Mouse (Mus musculus): Measurements from ENCODE around the gene Tspo.

The Tspo gene

DNA sequence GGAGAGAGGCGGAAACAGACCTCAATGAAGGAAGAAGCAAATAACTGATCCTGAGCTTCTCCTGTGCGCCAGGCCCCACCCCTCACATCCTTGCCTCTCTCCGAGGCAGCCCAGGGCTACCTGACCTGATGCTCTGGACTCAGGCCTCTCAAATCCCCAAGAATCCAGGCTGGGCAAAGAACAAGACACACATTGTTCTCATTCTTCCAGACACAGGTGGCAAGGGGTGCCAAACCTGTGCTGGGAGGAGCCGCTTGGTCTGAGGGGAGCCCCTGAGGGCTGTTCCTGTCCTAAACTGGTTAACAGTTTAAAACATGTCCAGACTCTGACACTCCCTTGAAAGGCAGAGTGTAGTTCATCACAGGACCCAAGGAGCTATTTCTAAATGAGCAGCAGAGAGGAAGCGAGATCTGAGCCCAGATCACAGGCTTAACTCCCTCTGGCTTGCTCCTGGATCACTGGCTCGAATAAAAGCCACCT lies 21.4 kb downstream of the Tspo start:
- no peak for DNase-seq

DNA sequence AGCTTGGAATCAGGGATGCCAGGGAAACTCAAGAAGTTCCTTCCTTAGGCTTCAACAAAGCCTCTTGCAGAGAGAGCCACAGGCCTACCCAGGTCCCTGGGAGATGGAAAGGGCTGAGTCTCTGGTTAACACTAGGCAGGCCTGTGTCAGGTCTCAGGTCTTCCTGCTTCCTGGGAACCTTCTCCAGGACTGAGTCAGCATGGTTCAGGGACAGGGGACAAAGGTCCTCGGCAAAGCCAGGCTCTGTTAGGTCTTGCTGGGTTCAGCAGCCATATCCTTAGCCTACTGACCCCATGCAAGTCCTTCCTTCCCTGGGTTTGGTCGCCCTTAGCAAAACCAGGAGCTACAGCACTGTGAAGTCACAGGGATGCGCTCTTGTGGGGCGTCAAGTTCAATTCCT lies 27.4 kb downstream of the Tspo start:
- no peak for DNase-seq

DNA sequence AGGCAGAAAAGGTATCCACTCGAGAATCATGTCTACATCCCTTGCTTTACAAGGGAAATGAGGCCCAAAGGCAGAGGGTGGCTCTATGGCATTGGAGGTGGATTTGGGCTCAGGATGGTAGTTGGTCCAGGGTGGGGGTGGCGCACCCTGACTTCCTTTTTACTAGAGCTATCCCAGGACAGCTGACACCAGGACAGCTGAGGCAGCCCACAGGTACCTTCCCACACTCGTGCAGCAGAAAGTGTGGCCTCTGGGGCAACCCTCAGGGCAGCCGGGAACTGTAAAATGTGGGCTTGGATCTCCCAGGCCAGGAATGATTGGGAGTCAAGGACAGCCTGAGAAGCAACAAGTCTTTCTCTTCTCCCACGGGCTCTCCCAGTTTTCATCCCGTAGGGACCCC lies 28.4 kb downstream of the Tspo start:
- no peak for DNase-seq

DNA sequence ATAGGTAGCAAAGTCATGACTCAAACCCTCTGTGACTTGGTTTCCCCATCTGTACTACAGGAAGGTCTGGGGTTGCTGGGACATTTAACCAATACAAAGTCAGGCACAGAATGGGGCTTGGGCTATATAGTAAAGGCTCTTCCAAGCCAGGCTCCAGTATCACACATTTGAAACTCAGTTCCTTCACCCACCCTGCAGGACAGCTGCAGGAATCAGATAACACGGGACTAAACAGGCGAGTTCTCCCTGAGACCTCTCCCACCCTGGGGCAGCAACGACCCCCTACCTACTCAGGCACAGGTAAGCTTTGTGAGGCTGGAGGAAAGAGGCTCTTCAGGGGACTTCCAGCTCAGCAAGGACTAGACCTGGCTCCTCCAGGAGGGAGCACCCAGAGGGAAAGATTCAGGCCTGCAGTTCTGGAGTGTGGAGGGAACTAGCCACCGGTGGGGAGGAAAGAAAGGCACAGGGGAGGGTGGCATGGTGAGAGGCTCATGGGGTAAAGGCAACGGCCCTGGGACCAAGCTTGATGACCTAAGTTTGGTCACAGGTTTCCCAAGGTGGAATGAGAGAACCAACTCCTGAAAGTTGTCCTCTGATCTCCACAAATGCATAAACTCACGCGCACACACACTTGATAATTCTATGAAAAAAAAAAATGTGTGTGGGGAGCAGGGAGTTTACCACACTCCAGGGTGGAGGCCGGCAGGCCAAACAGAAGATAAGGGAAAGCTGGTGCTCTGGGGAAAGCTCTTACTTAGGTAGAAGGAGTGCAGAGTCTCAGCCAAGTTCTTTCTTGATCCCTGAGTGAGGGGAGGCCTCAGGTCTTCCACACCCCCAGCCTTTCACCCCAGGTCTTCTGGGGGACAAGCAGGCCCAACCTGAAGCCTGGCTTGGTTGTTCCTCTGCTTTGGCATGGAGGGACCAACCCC lies 29.1 kb downstream of the Tspo start:
- DNase-seq, result no peak

DNA sequence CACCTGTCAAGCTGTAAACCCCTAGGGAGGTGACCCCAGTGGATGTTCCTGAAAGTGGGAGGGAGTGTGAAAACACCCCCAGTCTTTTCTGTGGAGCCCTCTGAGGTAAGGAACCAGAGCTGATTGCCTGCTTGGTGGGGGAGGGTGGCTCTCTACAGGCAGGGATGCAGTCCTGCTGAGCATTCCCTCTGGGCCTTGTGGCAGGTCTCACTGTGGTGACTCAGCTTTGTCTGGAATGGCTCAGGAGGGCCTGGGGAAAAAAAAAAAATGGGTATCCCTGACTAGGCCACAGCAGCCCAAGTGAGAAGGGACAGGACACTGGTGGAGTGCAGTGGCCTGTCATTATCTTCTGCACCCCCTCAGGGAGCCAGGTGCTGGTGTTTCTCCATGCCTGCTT lies 29.8 kb downstream of the Tspo start:
- DNase-seq, result no peak

DNA sequence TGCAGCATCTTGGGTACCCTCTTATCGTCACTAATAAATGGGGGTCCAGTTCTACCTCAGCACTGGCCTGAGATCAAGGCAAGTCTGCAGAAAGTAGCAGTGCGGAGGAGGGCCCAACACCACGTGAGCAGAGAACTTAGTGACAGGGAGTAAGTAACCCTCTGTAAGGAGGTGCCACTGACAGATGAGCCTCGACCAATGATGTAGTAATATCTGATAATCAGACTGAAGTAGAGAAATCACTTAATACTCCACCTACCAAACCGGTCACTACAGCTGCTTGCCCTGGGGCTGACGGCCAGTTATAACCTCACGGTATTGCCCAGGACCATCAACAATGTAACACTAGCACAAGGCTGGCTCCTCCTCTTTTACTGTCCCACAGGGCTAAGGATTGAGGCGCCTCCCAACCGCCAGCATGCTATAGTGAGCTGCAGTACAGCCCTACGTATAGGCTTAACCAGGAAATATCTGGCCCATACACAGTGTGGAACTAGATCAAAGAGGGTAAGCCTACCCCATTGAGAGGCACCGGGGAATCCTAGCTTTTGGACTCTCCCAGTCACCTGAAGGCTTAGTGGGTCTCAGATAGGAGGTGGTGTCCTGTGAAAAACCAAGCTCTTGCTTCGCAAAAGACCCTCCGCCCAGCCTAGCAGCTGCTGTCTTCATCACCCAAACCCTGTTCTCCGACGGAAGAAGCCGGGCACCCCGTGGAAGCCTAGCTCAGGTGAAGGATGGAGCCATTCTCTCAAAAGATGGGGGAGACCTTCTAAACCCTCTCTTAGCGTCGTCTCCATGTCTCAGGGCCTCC lies 30.5 kb downstream of the Tspo start:
- DNase-seq, result peak; percentile 56

DNA sequence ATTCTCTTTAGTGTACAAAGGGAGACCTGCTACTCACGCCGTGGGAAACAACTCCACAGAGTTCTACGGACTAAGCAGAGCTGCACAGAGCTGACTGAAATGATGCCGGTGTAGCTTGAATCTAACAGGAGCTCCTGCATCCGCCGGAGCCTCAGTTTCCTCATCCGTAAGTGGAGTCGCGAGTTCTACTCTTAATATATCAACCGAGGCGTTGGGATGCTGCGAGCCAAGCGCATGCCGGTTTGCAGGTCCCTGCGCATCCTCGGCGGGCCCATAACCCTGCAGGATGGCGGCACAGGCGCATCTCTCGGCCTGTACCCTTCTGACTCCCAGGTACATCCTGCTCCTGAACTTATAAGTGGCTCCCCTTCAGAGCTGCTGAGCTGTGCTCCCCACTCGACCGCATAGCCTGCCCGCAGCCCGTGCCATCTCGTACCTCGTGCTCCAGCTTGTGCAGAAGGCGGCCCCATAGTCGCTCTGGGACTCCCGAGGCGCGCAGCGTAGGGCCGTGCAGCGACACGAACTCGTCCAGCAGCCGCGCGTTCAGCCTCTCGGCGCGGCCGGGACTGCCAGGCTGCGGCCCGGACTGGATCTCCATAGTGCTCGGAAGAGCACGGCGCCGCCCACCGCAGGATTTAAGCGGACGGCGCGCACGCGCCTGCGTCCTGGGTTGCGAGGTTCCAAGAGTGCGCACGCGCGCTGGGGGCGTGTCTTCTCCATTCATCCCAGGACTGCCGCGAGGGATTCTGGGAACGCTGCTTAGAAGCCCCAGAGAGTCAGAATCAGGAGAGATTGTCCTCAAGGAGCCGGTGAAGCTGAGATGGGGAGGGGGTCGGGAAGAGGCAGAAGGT lies 31.3 kb downstream of the Tspo start, which contains the start of gene Ttll12:
TSS of gene Ttll12 (minus strand) at position 645 of the 851 bp plus-strand sequence.
- DNase-seq, result peak; percentile 95

DNA sequence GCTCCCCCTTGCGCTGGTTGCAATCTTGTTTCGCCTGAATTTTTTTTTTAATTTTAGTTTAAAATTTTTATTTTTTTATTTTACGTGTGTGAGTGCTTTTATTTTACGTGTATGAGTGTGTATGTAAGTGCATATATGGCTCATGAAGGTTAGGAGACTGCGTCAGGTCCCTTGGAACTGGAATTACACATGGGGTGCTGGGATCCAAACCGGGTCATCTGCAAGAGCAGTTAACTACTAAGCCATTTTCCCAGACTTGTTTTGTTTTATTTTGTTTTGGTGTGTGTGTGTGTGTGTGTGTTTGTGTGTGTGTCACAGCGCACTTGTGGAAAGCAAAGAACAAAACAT lies 31.9 kb downstream of the Tspo start:
- DNase-seq, result no peak

DNA sequence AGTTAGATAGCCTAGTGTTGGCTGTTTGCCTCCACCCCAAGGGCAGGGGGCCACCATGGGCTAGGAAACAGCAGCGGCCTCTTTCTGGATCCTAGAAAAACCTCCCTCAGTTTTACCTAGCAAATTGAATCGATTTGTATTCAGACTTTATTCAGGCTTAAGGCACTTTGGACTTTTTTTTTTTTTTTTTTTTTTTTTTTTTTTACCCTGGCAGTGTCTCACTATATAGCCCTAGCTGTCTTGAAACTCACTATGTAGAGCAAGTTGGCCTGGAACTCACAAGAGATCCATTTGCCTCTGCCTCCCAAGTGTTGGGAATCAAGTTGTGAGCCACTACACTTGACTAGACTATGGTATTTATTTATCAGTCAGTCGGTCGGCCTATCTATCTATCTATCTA lies 33.4 kb downstream of the Tspo start:
- no peak for DNase-seq

DNA sequence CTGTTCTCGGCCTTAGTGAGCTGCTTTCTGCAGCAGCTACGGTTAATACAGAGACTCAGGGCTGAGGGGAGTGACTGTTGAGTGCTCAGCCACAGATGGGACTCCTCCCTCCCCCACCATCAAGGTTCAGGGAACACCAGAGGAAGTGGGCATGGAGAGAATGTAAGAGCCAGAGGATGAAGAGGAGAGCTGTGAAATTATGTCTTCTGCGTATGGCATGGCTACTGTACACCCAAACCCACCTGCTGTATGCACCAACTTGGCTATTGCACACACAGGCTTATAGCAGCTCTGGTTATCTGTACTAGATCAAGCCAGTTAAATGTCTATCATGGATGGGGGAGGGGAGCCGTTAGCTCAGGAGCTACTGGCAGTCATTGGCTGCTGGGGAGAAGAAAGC lies 37.8 kb downstream of the Tspo start:
- DNase-seq, result peak; percentile 65

DNA sequence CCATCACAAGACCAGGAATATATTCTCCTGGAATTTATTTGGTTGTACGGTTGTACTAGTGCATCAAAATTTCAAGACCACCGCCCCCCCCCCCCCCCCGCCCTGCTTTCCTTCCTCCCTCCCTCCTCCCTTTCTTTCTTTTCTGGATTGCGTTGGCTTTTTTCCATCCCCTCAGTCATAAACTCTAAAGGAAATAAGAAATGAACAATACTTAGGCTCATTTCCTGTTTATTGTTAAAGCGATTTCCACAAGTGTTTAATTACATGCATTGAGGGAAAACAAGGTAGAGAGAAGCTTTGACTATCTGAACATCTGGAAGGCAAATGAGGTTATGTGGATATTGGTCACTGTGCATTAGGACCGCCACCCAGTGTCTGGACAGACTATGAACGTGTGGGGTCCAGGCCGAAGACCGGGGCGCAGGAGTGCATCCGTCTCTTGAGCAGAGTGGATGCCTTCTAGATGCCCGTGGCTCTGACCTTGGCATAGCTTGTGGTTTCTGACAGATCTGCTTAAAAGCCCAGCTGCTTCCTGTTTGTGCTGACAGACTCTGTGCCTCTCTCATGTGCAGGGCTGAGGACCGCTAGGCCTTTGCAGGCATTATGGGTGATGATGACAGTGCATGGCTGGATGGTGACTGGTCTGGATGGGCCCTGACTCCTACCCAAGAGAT lies 39.1 kb downstream of the Tspo start:
- DNase-seq, result peak; percentile 77

DNA sequence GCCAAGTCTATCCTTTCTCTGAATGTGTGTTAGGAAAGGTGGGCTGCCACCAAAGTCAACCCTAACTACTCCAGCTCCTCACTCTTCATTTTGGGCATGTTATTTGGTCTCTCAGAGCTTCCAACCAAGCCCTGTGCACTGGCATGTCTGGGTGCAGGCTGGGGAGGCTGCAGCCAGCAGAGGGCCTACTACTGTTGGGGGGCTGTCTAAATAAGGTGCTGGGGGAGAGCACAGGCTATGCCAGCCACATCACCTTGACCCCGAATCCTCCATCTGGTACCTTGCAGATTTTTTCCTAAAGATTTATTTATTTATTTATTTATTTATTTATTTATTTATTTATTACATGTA lies 39.6 kb downstream of the Tspo start:
- peak; percentile 83 for DNase-seq

DNA sequence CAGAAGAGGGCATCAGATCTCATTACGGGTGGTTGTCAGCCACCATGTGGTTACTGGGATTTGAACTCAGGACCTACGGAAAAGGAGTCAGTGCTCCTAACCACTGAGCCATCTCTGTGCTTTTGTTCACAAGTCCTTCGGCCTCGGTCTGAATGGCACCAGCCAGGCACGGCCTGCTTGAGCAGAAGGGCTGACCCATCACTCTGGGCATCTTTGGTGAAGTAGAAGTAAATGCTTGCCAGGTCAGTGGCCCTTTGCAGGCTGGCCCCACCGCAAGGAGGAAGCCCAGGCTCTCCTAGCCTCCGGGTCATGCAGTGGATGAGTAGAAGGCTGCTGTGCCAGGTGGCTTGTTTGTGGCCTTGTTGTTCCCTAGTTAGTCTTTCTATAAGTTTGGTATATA lies 40.0 kb downstream of the Tspo start:
- DNase-seq, result peak; percentile 60

DNA sequence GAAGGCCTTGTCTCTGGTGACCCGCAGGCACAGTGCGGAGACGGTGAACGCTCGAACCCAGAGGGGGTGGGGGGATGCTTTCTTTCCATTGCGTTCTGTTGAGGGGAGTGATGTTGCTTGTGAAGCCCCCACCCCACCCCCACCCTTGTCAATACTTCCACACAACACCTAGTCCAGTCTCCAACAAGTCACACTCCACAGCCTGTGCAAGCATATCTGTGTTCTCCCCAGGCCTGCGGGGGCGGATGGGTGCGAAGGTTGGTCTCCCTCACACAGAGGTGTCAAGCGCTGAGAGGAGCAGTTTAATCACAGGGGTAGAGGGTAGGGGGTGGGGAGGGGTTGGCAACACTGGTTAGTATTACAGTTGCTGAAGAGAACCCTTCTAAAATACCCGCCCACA lies 42.8 kb downstream of the Tspo start:
- no peak for DNase-seq

DNA sequence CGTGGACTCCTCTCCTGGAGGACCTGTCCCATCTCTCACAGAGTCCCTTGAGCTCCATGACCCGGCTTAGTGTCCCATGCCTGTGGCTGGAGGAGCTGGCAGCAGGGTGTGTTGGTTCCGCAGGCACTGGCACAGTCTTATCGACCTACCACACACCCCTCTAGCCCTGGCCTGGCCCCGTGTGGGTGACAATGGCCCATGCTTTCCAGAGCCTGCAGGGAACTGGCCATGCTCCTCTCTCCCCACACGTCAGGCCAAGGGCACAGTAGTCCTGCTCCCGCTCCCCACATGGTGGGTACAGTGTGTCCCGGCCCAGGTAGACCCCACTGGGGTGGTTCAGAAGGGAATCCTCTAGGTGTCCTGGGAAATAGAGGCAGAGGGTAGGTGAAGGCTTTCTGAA lies 43.3 kb downstream of the Tspo start:
- no peak for DNase-seq

DNA sequence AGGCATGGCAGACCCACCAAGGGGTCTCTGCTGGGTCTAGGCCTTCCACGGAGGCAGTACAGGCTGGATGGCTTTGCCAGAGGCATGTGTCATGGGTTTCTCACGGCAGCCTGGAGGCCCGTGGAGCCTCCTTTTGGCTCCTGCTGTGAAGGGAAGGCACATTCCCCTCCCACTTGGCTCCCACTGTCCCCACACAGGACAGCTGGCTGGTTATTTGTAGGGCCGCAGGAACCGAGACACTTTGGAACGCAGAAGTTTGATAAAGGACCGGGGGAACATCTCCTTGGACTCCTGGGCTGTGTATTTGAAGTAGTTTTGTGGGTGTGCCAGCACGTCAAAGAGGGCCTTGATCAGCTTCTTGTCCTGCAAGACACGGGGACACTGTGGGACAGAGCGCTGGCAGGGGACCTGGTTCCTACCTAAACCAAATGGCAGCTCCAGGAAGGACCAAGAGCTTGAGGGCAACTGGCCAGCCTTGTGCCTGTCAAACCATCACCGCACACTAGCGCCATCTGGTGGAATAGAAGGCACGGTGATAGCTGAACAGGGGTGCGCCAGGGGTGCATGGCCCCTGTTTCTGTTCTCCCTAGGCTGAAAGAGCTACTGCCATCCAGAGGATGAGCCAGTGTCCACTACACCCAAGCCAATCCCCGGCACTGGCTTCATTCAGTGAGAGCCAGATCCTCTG lies 43.9 kb downstream of the Tspo start:
- peak; percentile 85 for DNase-seq

DNA sequence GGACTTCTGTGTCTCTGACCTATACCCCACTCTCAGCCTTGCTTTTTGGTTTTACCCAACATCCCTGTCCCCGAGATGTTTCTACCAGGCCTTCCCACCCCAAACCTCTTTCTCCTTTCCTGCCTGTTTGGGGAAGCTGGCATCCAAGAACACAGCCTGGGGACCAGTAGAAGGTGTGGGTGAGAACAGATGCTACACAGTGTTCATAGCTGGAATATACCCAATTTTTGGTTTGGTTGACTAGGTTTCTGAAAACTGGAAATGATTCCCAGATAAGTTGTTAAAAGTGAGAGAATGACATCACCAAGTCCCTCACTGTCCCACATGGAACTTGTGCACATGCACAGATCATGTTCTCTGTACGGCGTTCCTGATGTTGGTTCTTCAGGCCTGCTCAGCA lies 51.9 kb downstream of the Tspo start:
- DNase-seq, result no peak
